Mouse (Mus musculus) retina, postnatal 7 days (tissue): Measurements from ENCODE around the gene Armc6.
A peak's percentile ranks its signal among the peaks of the same experiment; 100 is the strongest.
"Not testable (repeated sequence)": the region's sequence is repeated elsewhere in the genome, so short reads cannot be mapped to it uniquely, and the experiment has no call there.

Source experiments
- DNase-seq: peaks from one replicate; pipeline ENCODE4 v3.0.0-alpha.2; 2012; ENCODE audit warnings: low read depth, low spot score

Armc6 gene

GRCm38 (mm10) chr8:70230837-70231236, 3.4 kb downstream of the Armc6 start:
- DNase-seq: no peak

- DNase-seq: no peak
These were observed 6.3 kb downstream of the Armc6 start for GRCm38 (mm10) chr8:70227997-70228396.

- DNase-seq: no peak
These were observed 10.9 kb downstream of the Armc6 start for GRCm38 (mm10) chr8:70223341-70223740.

DNA sequence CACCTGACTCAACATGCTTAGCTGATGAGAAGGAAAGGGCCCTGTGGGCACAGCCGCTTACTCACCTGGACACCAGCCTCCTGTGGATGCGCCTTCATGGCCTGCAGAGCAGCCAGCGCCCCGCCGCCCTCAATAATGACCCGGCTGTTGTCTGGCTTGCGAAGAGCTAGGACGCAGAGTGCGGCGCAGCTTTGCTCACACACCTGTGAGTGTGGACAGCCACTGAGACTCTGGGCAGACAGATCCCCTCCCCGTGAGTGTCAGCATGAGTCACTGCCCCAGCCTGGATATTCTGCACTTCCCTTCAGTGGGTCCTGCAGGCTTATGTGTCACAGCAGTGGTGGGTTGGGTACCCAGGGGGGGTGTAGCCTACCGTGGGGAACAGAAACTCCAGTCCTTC, 12.2 kb downstream of the Armc6 start:
- DNase-seq: no peak

GRCm38 (mm10) chr8:70220911-70221310, 13.4 kb downstream of the Armc6 start:
- no peak for DNase-seq

- DNase-seq: no peak
These were observed 13.9 kb downstream of the Armc6 start for GRCm38 (mm10) chr8:70220236-70220840.

DNA sequence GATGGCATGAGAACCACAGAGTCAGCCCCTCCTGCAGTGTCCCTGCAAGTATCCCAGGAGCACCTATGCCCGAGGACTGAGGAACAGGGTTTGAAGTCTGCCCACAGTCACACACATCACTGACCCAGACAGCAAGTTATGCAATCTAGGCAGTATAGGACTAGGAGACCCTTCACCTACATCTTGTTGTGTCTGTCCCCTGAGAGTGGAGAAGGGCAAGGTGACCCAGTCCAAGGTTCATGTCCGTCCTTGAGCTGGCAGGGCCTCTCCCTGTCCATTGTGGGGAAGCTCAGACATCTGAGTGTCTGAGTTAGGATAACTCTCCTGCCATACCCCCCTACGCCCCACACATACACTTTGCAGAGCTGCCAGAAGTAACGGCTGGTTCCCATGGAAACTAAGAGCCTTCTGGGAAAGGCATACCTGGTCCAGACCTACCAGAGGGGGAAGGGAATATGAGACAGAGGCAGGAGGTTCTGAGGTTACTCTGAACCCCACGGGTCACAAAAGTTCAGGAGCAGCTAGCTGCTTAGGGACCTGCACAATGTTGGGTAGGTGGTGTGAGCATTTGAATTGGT, 15.1 kb downstream of the Armc6 start:
- DNase-seq: no peak

DNA sequence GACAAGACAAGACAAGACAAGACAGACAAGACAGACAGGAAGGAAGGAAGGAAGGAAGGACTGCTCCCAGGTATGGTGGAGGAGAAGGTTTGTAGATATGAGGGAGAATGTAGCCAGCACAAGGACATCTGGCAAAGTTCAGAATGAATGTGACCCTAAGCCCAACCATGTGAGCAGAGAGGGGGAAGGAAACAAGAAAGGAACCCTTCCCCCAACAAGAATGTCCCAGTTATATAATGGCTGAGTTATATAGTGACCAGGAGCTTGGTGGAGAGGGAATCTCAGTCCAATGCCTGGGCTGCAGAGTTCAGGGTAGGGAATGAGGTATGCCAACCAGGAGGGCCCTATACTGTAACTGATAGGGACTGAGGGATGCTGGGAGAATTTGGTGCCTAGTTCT, 16.8 kb downstream of the Armc6 start:
- no peak for DNase-seq

DNA sequence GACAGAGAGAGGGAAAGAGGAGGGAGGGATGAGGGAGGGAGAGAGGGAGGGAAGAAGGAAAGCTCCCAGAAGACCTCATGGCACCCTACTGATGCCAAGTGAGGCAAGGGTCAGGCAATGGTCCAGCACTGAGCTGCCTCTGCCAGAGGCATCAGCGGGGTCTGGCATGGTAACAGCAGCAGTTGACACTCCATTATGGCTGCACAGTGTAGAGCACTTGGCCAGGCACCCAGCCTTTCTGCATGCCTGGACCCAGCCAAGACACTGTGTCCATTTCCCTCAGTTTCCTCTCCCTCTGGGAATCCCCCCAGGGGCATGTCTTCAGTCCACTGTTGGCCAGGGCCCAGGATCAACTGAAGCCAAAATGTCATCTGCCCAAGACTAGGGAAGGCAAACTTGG, 17.7 kb downstream of the Armc6 start:
- no peak for DNase-seq

- not testable (repeated sequence) for DNase-seq
These were observed 18.1 kb downstream of the Armc6 start for GRCm38 (mm10) chr8:70216161-70216560.

- DNase-seq: no peak
These were observed 19.2 kb downstream of the Armc6 start for GRCm38 (mm10) chr8:70215092-70215491.

GRCm38 (mm10) chr8:70214411-70214810, 19.9 kb downstream of the Armc6 start:
- no peak for DNase-seq

DNA sequence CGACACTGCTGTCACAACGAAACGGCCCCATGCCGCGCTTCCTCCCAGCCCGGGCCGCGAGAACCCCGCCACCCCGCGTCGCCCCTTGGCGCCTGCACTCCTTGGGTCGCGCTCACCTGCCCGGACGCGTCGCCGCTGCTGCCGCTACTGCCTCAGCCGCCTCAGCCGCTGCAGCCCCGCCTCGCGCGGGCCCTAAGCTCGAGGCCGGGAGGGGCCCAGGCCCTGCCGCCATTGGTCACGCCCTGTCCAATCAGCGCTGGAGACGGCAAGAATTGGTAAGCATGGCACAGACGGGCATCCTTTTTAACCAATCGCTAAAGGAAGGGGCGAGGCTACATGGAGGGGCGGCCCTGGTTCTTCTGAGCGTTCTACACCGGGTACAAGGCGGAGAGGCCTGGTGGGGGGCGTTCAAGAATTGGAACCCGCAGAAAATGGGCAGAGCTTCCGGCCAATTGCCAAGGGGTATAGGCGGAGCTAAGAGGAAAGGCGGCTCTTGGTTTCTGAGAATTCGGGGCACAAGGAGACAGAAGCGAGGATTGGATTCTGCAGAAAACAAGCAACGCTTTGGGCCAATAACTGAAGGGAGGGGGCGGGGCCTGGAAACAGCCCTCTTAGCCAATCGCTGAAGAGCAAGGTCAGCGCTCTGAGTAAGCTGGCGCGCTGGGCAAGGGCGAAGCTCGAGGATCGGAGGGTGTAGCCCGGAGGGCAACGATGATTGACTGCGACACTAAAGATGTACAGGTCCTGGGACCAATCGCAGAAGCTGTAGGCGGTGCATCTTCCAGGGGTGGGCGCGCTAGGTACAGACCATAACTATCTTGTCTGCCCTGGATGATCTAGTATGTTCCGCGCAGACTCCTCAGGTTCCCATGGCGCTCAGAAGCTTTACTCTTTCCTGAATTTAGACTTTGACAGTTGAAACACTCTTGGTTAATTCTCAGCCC, 21.9 kb downstream of the Armc6 start, which contains the start of gene Slc25a42:
Slc25a42 (minus strand) TSS at position 194 of the 944 bp plus-strand sequence.
- peak; percentile 98 for DNase-seq

- DNase-seq: no peak
These were observed 22.5 kb downstream of the Armc6 start for GRCm38 (mm10) chr8:70211726-70212111.

DNA sequence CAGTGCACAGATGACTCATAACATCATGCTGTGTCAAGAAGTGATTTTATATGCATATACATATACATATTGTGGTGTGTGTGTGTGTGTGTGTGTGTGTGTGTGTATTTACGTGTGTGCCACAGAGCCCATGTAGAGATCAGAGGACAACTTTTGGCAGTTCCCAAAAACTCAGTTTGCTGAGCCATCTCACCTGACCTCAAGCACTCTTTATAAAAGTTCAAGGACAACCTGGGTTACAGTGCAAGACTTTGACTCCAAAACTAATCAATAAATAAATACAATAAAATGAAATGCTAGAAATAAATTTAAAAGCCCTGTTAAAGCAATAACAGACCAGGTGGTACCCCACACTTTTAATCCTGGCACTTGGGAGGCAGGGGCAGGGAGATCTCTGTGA, 23.0 kb downstream of the Armc6 start:
- DNase-seq: no peak

DNA sequence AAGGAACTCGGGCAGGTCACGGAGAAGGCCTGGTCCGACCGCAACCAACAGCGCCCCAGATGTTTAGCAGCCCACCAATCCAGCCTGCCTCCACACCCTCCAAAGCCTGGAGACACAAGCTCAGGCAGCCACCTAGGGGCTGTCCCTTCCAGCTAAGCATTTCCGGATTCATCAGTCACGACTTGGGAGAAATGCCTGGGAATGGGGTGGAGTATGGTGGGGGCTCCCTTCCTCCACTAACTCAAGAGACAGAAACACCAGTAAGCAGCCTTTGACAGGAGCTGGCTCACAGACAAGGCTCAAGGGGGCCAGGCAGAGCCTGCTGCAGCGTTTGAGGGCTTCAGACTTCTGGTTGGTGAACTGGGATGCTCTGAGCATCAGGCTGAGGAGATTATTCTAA, 23.7 kb downstream of the Armc6 start:
- no peak for DNase-seq

- no peak for DNase-seq
These were observed 26.1 kb downstream of the Armc6 start for GRCm38 (mm10) chr8:70208130-70208529.

DNA sequence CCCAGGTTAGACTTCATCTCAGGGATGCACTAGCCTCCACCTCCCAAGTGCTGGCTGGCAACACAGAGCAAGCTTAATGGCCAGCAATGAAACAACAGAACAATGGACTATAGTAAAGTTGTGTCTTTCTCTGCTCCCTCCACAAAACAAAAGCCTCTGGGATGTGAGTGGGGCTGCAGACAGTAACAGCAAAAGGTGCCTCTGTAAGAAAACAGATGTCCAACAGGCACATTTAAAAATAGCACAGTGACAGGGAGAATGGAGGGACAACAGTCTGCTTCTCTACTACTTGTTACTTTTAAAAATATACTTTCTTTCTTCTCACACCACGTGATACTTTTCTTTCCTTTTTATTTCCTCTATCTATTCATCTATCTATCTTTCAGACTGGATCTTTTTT, 29.5 kb downstream of the Armc6 start:
- DNase-seq: no peak

DNA sequence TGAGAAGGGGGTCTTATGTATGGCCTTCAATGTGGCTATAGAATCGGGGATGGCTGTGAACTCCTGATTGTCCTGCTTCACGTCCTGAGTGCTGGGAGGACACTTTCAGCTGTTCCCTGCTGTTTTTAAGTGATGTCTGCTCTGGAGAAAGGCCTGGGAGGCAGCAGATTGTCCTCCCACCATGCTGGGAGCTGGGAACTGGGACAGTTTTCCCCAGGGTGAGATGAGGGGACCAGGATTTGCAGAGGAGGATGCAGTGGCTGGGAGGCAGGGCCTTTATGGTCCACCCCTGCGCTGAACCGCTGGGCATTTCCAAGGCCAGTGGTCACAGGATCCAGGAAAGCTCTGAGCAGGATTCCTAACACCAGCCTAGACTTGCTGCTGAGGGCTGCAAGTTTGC, 31.2 kb downstream of the Armc6 start:
- DNase-seq: no peak

DNA sequence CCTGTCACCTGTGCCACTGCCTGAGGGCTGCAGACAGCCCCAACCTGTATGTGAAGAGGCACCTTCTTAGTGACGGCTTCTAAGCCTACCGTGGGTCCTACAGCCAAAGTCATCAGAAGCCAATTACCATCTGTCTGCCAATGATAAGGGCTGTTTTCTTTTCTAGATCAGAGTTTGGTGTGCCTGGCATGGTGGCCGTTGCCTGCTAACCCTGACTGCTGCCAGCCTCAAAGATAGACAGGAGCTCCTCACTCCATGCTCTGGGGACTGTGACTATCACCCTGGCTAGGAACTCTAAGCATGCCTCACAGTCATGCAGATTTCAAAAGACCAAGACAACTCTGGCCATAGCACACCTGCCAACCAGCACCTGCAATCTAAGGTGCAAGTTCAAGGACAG, 32.8 kb downstream of the Armc6 start:
- no peak for DNase-seq

DNA sequence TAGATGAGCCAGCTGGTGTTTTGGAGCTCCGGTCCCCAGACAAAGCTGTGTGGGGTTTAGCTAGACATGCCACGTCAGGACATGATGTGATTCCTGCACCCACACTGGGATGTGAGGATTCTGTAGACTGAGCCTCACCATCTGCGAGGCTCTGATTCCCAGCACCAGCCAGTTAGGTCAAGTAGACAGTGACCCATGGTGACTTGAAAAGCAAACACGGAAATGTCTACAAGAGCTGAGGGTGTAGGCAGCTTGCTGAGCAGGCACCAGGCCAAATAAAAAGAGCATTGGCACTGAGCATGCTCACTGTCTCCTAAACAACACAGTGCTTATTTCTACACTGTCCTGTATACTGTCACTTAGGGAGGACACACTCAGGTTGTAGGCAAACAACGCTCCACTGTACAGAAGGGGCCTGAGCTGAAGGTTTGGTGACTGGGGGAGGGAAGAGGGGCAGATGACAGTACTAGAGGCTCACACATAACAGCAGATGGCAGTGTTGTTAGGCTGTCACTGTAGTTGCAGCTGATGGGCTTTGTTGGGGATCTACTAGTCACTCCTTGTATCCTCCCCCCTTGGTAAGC, 34.1 kb downstream of the Armc6 start:
- DNase-seq: no peak

DNA sequence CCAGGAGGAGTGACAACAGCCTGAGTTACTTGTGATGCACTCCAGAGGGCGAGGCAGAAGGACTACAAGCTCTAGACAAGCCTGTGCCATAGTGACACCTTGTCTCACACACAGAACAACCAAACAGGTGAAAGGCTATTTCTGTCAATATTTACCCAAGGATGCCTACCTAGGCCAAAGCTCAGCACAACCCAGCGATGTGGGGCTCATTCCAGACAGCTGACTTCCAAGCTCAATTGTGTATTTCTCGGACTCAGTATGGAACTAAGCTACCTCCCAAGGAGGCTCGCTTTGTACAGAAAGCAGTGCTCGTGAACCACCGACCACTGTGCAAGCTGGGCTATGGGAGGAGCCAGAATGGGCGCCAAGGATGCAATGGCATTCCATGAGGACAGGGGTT, 36.7 kb downstream of the Armc6 start:
- DNase-seq: no peak
